Mouse (Mus musculus) G1E (cell line): ENCODE measurements at regions not wholly inside any gene's neighbourhood (a gene's known extent, or its start where the extent isn't known, plus 50 kb on each side); places are given as distances from the start of the nearest gene placed in this dataset.
A peak's percentile ranks its signal among the peaks of the same experiment; 100 is the strongest.

ENCODE experiments used
- ATAC-seq: 2 replicates; pipeline ENCODE4 v1.8.0; 2016; ENCODE audit warnings: mild to moderate bottlenecking; ENCODE audit not compliant: insufficient number of reproducible peaks, poor library complexity, low FRiP score, severe bottlenecking; ENCODE audit errors: extremely low read depth
- DNase-seq: peaks from one replicate; pipeline ENCODE4 v3.0.0; 2012; ENCODE audit warnings: low spot score
- H3K27me3 ChIP-seq: 2 replicates; pipeline ENCODE4 v1.6.1; 2012; ENCODE audit warnings: mild to moderate bottlenecking, low read length, inconsistent platforms; ENCODE audit not compliant: insufficient read depth
- H3K36me3 ChIP-seq: replicated peaks from 2 replicates; pipeline ENCODE3; 2012; ENCODE audit warnings: mild to moderate bottlenecking, inconsistent platforms
- H3K4me1 ChIP-seq: 2 replicates; pipeline ENCODE4 v1.6.1; 2012; ENCODE audit warnings: low read depth, low read length, inconsistent platforms, mixed read lengths; ENCODE audit not compliant: insufficient read depth
- H3K4me3 ChIP-seq: 2 replicates; pipeline ENCODE4 v1.5.1; 2012; ENCODE audit warnings: low read depth, mild to moderate bottlenecking, inconsistent platforms, low read length, moderate library complexity, mixed read lengths
- H3K9me3 ChIP-seq: replicated peaks from 2 replicates; pipeline ENCODE4 v1.6.1; 2012; ENCODE audit warnings: inconsistent platforms
- CTCF ChIP-seq: IDR thresholded peaks from 2 replicates; pipeline ENCODE4 v1.5.1; 2012; ENCODE audit warnings: low read depth, low read length, inconsistent platforms, mixed read lengths
- GATA1 ChIP-seq: IDR thresholded peaks from 2 replicates; pipeline ENCODE4 v1.6.1; 2012; ENCODE audit warnings: borderline replicate concordance, low read length, inconsistent platforms, mixed read lengths
- GATA2 ChIP-seq: IDR thresholded peaks from 2 replicates; pipeline ENCODE4 v1.6.1; 2012; ENCODE audit warnings: low read depth, low read length, inconsistent platforms, borderline replicate concordance
- POLR2AphosphoS5 ChIP-seq: IDR thresholded peaks from 2 replicates; pipeline ENCODE4 v1.6.1; 2012; ENCODE audit warnings: low read depth, low read length, inconsistent platforms; ENCODE audit not compliant: insufficient replicate concordance
- TAL1 ChIP-seq: conservative IDR thresholded peaks from 2 replicates; pipeline ENCODE4 v1.6.1; 2012; ENCODE audit warnings: low read depth, low read length, inconsistent platforms, mixed read lengths

- H3K27me3 ChIP-seq = no peaks in the 10 kb centered on the region
- no peaks in the 10 kb centered on the region for H3K36me3 ChIP-seq
- H3K9me3 ChIP-seq = no peaks in the 10 kb centered on the region
- H3K4me3 ChIP-seq = no peak overlapping the region
- ATAC-seq = no peak
- DNase-seq = no peak
- TF ChIP-seq TAL1 = no peak
- no peak for TF ChIP-seq POLR2AphosphoS5
- TF ChIP-seq GATA1 = no peak
- TF ChIP-seq GATA2 = no peak
- TF ChIP-seq CTCF = no peak
- H3K4me1 ChIP-seq = peaks cover 2% of the 10 kb centered on the region; the same call in 1 of the 2 replicates
Measured at GRCm38 (mm10) chr1:51622986-51623385, 144.8 kb upstream of the Nabp1 start.

GRCm38 (mm10) chr1:51622181-51622862, 144.1 kb upstream of the Nabp1 start:
- no peaks in the 10 kb centered on the region for H3K36me3 ChIP-seq
- H3K9me3 ChIP-seq = no peaks in the 10 kb centered on the region
- peaks cover 2% of the 10 kb centered on the region; the same call in 1 of the 2 replicates for H3K27me3 ChIP-seq
- ATAC-seq (no peak), DNase-seq (no peak)
- H3K4me3 ChIP-seq = no peak overlapping the region
- TF ChIP-seq POLR2AphosphoS5 = no peak
- TF ChIP-seq GATA2 = no peak
- TF ChIP-seq CTCF = no peak
- TF ChIP-seq GATA1 = no peak
- no peak for TF ChIP-seq TAL1
- peaks cover 2% of the 10 kb centered on the region; the same call in 1 of the 2 replicates for H3K4me1 ChIP-seq

GRCm38 (mm10) chr1:51621062-51621461, 142.8 kb upstream of the Nabp1 start:
- Histone ChIP-seq H3K4me3 (no peak overlapping the region), H3K27me3 (peaks cover 2% of the 10 kb centered on the region; the same call in 1 of the 2 replicates), H3K36me3 (no peaks in the 10 kb centered on the region), H3K4me1 (peaks cover 2% of the 10 kb centered on the region; the same call in 1 of the 2 replicates), H3K9me3 (no peaks in the 10 kb centered on the region)
- DNase-seq (no peak), ATAC-seq (no peak)
- TF ChIP-seq GATA2 (no peak), POLR2AphosphoS5 (no peak), CTCF (no peak), GATA1 (no peak), TAL1 (no peak)

GRCm38 (mm10) chr1:51617502-51618251, 139.5 kb upstream of the Nabp1 start:
- H3K27me3 ChIP-seq = peaks cover 2% of the 10 kb centered on the region; the same call in 1 of the 2 replicates
- no peak for TF ChIP-seq CTCF
- TF ChIP-seq POLR2AphosphoS5 = no peak
- no peaks in the 10 kb centered on the region for H3K4me1 ChIP-seq
- DNase-seq (no peak), ATAC-seq (no peak)
- H3K36me3 ChIP-seq = no peaks in the 10 kb centered on the region
- H3K9me3 ChIP-seq = no peaks in the 10 kb centered on the region
- no peak overlapping the region for H3K4me3 ChIP-seq

- no peak for DNase-seq
- no peak for ATAC-seq
- H3K36me3 ChIP-seq = no peaks in the 10 kb centered on the region
- no peak overlapping the region for H3K4me3 ChIP-seq
- H3K4me1 ChIP-seq = no peaks in the 10 kb centered on the region
- TF ChIP-seq TAL1 (no peak), GATA2 (no peak), GATA1 (no peak), POLR2AphosphoS5 (no peak), CTCF (no peak)
- H3K9me3 ChIP-seq = no peaks in the 10 kb centered on the region
- H3K27me3 ChIP-seq = peaks cover 2% of the 10 kb centered on the region; the same call in 1 of the 2 replicates
Measured at GRCm38 (mm10) chr1:51616091-51616490, 137.9 kb upstream of the Nabp1 start.

DNA sequence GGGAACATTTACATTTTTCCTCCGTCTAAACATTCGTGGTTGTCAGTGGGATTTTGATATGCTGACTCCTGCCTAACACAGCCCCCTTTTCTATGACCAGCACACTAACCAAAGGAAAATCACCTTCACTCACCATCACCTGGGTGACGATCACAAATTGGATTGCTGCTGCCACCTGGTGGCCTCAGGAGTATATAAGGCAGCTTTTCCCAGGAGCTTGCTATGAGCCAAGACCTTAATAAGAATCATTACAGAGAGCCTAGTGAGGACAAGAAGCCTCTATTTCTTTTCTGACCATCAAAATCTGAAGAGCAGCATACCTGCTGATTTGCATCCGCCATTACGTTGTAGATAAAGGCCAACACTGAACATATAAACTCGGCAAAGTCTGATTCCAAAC, 137.3 kb upstream of the Nabp1 start:
- DNase-seq (peak; percentile 23), ATAC-seq (peak; percentile 48)
- Histone ChIP-seq H3K27me3 (peaks cover 2% of the 10 kb centered on the region; the same call in 1 of the 2 replicates), H3K4me1 (no peaks in the 10 kb centered on the region), H3K4me3 (no peak overlapping the region), H3K9me3 (no peaks in the 10 kb centered on the region), H3K36me3 (no peaks in the 10 kb centered on the region)
- TF ChIP-seq TAL1 (no peak), GATA1 (no peak), GATA2 (no peak), CTCF (no peak), POLR2AphosphoS5 (no peak)
